Mouse (Mus musculus): Measurements from ENCODE around the gene Yipf6.

GRCm38 (mm10) chrX:98904226-98904625 is 31.9 kb upstream of the Yipf6 start:
- TF ChIP-seq POLR2A (IDR thresholded peaks at IDR 0.05; ENCODE audit: control insufficient read depth in 1 of 2, insufficient read depth in 1 of 2, low read depth in 1 of 2, low read length in 2 of 2, poor library complexity in 1 of 2) = no peak
- no peak for TF ChIP-seq GATA1 (IDR thresholded peaks at IDR 0.05; ENCODE audit: low read depth, low read length)
- TF ChIP-seq TAL1 (IDR thresholded peaks at IDR 0.05; ENCODE audit: low read length) = no peak
- TF ChIP-seq SIN3A (IDR thresholded peaks at IDR 0.05; ENCODE audit: low read length) = no peak
- TF ChIP-seq USF2 (IDR thresholded peaks at IDR 0.05; ENCODE audit: borderline replicate concordance in 1 of 2, insufficient read depth in 1 of 2, low read depth in 1 of 2, low read length in 2 of 2) = no peak

All from MEL (cell line).